Mouse (Mus musculus) liver, adult (tissue): ENCODE measurements around the gene Stra6l.

Experiments used
- GATA4 ChIP-seq: IDR thresholded peaks from 2 replicates; pipeline ENCODE4 v1.6.1; 2014; ENCODE audit warnings: mild to moderate bottlenecking, low read length; ENCODE audit not compliant: insufficient replicate concordance

Gene Stra6l

DNA sequence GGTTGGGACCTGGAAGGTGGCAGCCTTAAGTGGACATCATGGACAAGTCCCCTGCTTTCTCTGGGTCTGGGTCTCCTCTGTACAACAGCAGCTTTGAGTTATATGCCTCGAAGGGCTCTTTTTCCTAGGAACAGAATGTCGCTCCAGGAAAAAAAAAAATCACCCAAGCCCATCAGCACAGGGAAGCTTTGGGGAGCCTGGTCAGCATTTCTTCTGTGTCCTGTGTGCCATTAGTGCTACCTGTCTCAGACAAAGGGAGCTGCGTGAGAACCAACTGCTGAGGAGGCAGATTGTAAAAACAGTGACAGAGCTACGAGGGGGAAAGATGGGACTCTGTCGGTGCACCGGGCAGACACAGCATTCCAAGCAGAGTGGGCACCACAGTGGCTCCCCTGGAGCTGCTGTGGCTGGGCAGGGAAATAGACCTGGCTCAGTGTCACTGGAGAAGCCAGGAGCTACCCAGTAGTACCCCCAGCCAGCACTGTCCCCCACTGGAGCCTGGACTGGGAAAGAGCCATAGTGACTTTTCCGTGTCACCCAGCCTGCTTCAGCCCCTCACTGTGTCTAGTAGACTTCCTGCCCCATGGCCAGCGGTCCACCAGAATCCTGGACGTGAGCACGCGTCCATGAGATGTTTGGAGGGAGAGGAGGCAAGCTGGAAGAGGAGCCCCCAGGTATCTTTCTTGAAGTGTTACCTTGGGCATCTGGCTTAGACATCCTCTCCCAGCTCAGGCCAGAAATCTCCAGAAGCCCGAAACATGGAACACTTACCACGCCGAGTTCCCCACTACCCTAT, 23.5 kb upstream of the Stra6l start:
- no peak for TF ChIP-seq GATA4

- no peak for TF ChIP-seq GATA4
Measured at GRCm38 (mm10) chr4:45826275-45827040, 22.0 kb upstream of the Stra6l start, which contains the start of gene Igfbpl1. Gene Igfbpl1 (minus strand): TSS chr4:45826923.

- no peak for TF ChIP-seq GATA4
Measured at GRCm38 (mm10) chr4:45829907-45830759, 18.3 kb upstream of the Stra6l start.

DNA sequence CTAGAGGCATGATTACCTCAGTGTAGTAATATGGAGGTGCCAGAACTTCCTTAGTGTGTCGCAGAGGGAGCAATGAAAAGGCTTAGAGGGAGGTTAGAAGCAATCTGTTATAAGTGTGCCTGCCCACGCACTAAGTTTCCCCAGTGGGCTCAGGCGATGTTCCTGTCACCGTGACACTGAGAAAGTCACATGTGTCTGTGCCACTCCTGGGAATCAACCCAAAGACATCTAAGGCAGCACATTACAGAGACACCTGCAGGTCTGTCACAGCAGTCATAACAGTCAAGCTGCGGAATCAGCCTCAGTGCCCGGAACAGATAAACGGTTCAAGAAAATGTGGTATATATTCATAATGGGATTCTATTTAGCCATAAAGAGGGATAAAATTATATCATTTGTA, 16.5 kb upstream of the Stra6l start:
- TF ChIP-seq GATA4: no peak

- no peak for TF ChIP-seq GATA4
Measured at GRCm38 (mm10) chr4:45833461-45833860, 15.0 kb upstream of the Stra6l start.

DNA sequence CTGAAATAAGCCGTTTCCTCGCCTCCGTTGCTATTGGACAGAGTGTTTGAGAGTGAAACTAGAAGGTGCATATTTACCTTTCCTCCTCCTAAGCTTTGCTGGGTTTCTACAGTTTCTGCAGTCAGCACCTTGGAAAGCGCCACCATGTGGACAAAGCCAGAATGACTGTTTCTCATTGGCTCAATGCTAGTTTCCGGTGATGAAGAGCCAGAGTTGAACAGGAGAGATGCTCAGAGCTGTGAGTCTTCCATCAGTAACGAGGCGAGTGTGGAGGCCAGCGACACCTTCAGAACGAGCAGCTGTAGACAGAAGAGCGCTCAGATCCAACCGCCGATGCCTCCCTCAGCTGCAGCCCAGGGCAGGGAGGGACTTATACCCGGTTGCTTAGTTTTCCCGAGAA, 4.1 kb upstream of the Stra6l start:
- TF ChIP-seq GATA4: no peak

- no peak for TF ChIP-seq GATA4
Measured at GRCm38 (mm10) chr4:45846263-45846662, 2.2 kb upstream of the Stra6l start.

DNA sequence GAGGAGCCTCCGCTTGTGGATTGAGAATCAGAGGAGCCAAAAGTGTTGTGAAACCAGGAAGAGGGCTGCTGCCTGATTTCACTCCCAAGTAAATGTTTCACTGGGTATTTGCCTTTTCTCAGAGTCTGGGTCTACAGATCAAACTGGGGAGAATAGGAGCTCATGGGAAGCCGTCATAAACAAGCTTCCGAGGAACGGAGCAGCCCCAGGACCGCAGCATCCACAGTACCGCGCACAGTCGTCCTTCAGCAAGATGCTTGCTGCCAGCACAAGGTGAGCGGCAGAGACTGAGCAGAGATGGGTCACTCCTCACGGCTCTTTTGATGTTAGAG, 327 bp downstream of the Stra6l start:
- no peak for TF ChIP-seq GATA4

DNA sequence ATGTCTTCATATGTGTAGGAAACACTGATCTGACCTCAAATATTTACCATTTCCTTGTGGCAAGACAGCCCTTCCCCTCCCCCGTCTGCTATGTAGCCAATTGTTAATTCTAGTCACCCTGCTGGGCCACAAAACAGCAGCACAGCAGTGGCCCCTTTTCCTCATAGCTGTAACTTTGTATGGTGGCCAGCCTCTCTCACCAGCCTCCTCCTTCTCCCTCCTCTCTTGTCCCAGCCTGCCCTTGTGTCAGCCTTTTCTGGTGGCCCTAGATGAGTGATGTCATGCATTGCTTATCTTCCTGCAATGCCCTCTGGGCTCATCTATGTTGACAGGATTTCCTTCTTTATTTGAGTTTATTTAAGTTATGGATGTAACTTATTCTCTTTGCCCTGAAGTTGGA, 955 bp downstream of the Stra6l start:
- no peak for TF ChIP-seq GATA4

GRCm38 (mm10) chr4:45851640-45852051, 3.2 kb downstream of the Stra6l start:
- no peak for TF ChIP-seq GATA4

DNA sequence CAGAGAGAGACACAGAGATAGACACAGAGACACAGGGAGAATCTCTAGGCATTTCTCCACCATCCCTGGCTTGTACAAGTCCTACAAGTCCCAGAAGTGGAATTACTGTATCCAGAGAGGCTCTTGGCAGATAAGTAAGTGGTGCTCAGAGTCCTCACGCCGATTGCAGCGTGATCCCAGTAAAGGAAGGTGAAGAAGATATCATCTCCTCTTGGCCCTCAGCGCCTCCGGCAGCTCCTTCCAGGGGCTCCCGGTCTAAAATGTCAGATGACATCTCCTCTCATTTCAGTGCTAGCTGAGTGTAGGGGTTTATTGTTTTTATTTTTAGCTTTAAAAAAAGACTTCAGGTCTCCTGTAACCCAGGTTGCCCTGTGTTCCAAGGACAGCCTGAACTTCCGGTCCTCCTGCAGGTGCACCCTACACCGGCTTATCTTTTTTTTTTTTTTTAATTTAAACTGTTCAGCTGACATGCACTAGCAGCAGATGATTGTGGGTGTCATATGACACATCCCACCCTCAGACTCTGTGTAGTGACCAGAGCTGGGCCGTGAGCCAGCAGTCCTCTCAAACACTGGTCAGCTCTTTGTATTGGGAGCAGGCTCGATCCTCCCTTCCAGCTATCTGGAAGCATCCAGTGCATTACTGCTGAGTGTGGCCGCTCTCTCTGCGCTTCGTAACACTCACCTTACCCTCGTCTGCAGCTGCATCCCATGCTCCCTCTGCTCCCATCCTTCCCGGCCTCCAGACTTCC, 5.2 kb downstream of the Stra6l start:
- no peak for TF ChIP-seq GATA4

GRCm38 (mm10) chr4:45855803-45856424, 7.5 kb downstream of the Stra6l start:
- TF ChIP-seq GATA4: no peak

- no peak for TF ChIP-seq GATA4
Measured at GRCm38 (mm10) chr4:45861160-45861559, 12.7 kb downstream of the Stra6l start.

DNA sequence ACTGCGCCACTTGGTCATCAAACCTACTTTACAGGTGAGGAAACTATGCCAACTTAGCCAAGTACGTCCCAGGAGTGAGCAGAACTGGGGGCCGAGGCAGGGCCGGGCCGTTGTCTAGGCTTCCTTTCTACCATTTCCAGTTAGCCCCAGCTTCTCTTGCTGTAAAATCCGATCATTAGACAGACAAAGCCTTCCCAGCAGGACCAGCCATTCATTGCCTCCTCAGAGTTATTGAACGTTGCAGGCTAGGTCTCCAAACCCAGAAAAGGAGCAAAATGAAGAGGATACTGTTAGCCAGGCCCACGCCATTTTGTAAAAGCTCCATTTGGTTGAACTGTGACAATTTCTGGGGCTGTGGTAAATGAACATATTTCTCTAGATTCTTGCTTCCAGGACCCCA, 19.0 kb downstream of the Stra6l start:
- no peak for TF ChIP-seq GATA4

DNA sequence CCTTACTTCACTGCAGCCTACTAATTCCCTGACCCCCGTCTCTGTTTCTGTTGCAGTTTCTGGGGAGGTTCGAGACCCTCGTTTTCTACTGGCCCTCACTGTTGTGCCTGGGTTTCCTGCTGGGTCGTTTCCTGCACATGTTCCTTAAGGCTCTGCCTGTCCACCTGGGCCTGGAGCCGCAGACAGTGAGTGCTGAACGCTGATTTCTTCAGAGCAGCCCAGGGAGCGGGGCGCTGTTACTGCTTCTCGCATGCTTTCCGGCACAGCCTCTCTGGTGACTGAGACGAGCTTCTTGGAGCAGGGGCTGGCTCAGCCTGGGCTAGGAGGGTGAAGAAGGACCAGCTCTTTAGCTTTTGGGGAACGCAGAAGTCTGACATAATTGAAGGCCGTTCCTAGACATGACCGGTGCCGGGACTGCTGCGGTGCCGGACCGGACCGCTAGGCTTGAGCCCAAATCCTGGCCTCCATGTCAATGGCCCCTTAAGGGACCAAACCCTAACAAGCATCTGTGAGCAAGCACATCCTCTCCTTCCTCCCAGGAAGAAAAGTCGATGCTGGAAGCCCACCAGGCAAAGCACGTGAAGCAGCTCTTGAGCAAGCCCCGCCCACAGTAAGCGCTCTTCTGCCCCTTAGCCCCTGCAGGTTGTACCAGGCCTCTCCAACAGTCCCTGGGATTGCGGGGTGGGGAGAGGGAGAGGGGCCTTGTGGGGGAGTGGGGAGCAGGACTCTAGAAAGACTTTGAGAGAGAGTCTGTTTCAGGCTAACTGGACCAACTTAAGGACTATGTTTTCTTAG, 20.8 kb downstream of the Stra6l start:
- TF ChIP-seq GATA4: no peak
